Mouse (Mus musculus) myocyte (in vitro differentiated cells): ENCODE data around the gene Klk1b4. TPM values are rescaled to one million over a fixed set of nuclear protein-coding genes. Genes with fewer than 3 reads are reported as not detected.
"Not testable (repeated sequence)": the region's sequence is repeated elsewhere in the genome, so short reads cannot be mapped to it uniquely, and the experiment has no call there.

Experiments
- H3K27me3 ChIP-seq: one replicate; pipeline ENCODE4 v1.6.1; 2011; ENCODE audit not compliant: control insufficient read depth, insufficient read depth, insufficient read length
- H3K36me3 ChIP-seq: one replicate; pipeline ENCODE4 v1.6.1; 2011; ENCODE audit not compliant: control insufficient read depth, insufficient read depth
- H3K4me2 ChIP-seq: one replicate; pipeline ENCODE4 v1.6.1; 2011; ENCODE audit warnings: low read depth, control low read depth
- H3K4me3 ChIP-seq: one replicate; pipeline ENCODE4 v1.5.1; 2011; ENCODE audit warnings: mild to moderate bottlenecking, control low read depth, moderate library complexity
- H3K79me2 ChIP-seq: one replicate; pipeline ENCODE4 v1.6.1; 2011; ENCODE audit not compliant: control insufficient read depth, insufficient read depth
- H3ac ChIP-seq: one replicate; pipeline ENCODE4 v1.6.1; 2011; ENCODE audit not compliant: control insufficient read depth, insufficient read length
- CEBPB ChIP-seq: IDR thresholded peaks from 2 replicates; pipeline ENCODE4 v1.6.1; 2011; ENCODE audit warnings: mild to moderate bottlenecking, moderate library complexity; ENCODE audit not compliant: poor library complexity, insufficient read depth, severe bottlenecking
- E2F4 ChIP-seq: IDR thresholded peaks from one replicate; pipeline ENCODE4 v1.6.1; 2011; ENCODE audit warnings: mild to moderate bottlenecking, control low read depth, moderate library complexity; ENCODE audit not compliant: insufficient read depth
- MAX ChIP-seq: IDR thresholded peaks from one replicate; pipeline ENCODE4 v1.6.1; 2011; ENCODE audit warnings: low read depth, mild to moderate bottlenecking, control low read depth
- MYOD1 ChIP-seq, 3 experiments: IDR thresholded peaks; one replicate each; pipeline ENCODE4 v1.6.1; 2011; ENCODE audit warnings: control low read depth in 2 of 3, low read depth in 2 of 3, mild to moderate bottlenecking in 2 of 3, moderate library complexity in 1 of 3; ENCODE audit not compliant: insufficient read length in 2 of 3, control insufficient read depth in 1 of 3
- MYOG ChIP-seq, 3 experiments: IDR thresholded peaks; one replicate each; pipeline ENCODE4 v1.6.1; 2011; ENCODE audit warnings: control low read depth in 2 of 3, low read depth in 2 of 3, mild to moderate bottlenecking in 2 of 3; ENCODE audit not compliant: insufficient read length in 2 of 3, control insufficient read depth in 1 of 3, insufficient read depth in 1 of 3
- POLR2A ChIP-seq: IDR thresholded peaks from one replicate; pipeline ENCODE4 v1.6.1; 2011; ENCODE audit warnings: low read depth, mild to moderate bottlenecking, control low read depth, moderate library complexity; ENCODE audit not compliant: insufficient read length
- POLR2AphosphoS2 ChIP-seq: IDR thresholded peaks from one replicate; pipeline ENCODE4 v1.6.1; 2011; ENCODE audit warnings: low read depth, control low read depth; ENCODE audit not compliant: insufficient read length
- REST ChIP-seq: IDR thresholded peaks from one replicate; pipeline ENCODE4 v1.6.1; 2011; ENCODE audit warnings: mild to moderate bottlenecking, control low read depth, moderate library complexity; ENCODE audit not compliant: insufficient read depth, insufficient read length
- SRF ChIP-seq: IDR thresholded peaks from one replicate; pipeline ENCODE4 v1.6.1; 2011; ENCODE audit warnings: low read depth; ENCODE audit not compliant: control insufficient read depth, insufficient read length
- TCF12 ChIP-seq: IDR thresholded peaks from one replicate; pipeline ENCODE4 v1.6.1; 2011; ENCODE audit warnings: mild to moderate bottlenecking, control low read depth; ENCODE audit not compliant: poor library complexity, insufficient read depth, severe bottlenecking
- TCF3 ChIP-seq: IDR thresholded peaks from one replicate; pipeline ENCODE4 v1.6.1; 2011; ENCODE audit warnings: low read depth, control low read depth; ENCODE audit not compliant: insufficient read length
- USF1 ChIP-seq: IDR thresholded peaks from one replicate; pipeline ENCODE4 v1.6.1; 2011; ENCODE audit warnings: low read depth, mild to moderate bottlenecking, control low read depth, moderate library complexity
- polyA plus RNA-seq: library from polyadenylated mRNA; unstranded; fragments of >200 nt; fragmentation: generic; extraction: Trizol; gene quantifications from one replicate; pipeline ENCODE4 v1.2.1, GENCODE M21; 2012; ENCODE audit warnings: missing spikeins

Klk1b4 gene
- polyA plus RNA-seq, 1 experiment: not detected

DNA sequence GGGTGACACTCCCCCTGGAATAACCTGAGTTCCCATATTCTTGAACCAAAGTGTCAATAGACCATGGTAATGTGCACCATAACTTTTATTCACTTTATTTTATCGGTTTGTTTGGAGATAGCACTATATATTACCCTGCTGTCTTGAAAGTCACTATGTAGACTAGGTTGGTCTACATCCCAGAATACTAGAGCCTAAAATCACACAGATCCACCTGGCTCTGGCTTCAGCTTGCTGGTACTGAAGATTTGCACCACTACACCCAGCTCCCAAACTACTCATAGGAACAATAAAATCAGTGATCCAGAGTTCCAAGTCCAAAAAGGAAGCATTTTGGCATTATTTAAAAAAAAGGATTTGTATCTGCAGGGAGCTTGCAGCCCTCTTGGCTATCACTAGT, 8.4 kb downstream of the Klk1b4 start, which contains the start of gene Klk1b5:
Klk1b5 (plus strand) TSS at position 301 of the 400 bp plus-strand sequence.
- no peaks in the 10 kb centered on the region for H3K36me3 ChIP-seq
- no peak within 1 kb of the TSS for H3K4me3 ChIP-seq
- H3K79me2 ChIP-seq: no peaks in the 10 kb centered on the region
- peaks cover 7% of the 10 kb centered on the region for H3K27me3 ChIP-seq
- H3K4me2 ChIP-seq: no peak within 1 kb of the TSS
- H3ac ChIP-seq: no peak within 1 kb of the TSS
- TF ChIP-seq CEBPB (no peak), USF1 (no peak), POLR2AphosphoS2 (no peak), MYOD1 (IDR thresholded peaks at IDR 0.05; ENCODE audit: control insufficient read depth in 1 of 3, insufficient read length in 2 of 3, low read depth in 2 of 3) (no peak)

- H3K79me2 ChIP-seq, H3K36me3 ChIP-seq, H3K27me3 ChIP-seq, H3K4me2 ChIP-seq, H3K4me3 ChIP-seq, H3ac ChIP-seq: not testable (repeated sequence)
Measured at GRCm38 (mm10) chr7:44221601-44222000, 14.4 kb downstream of the Klk1b4 start.

DNA sequence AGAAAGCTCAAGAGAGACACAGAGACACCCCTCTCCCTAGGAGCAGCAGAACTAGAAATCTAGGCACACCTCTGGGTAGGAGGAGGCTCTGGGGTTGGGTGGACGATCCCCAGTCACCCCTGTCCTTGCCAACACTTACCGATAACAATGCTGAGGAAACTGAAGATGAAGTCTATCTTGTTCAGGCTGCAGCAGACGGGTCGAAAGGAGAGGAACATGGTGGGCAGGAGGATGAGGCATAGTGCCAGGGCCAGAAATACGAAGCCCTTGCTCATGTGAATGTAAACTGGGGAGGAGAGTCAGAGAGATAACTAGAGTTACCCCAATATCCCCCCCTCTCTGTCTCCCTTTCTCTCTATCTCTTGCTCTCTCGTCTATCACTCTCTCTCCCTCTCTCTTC, 15.1 kb downstream of the Klk1b4 start:
- not testable (repeated sequence) for H3K36me3 ChIP-seq

GRCm38 (mm10) chr7:44225076-44225475, 17.8 kb downstream of the Klk1b4 start, which contains the start of gene Klk1:
Gene Klk1, plus strand, starts transcription at chr7:44225360.
- peaks cover 33% of the 10 kb centered on the region for H3K27me3 ChIP-seq
- H3K4me3 ChIP-seq: no peak within 1 kb of the TSS
- H3K79me2 ChIP-seq: no peaks in the 10 kb centered on the region
- no peak within 1 kb of the TSS for H3ac ChIP-seq
- H3K36me3 ChIP-seq: no peaks in the 10 kb centered on the region
- H3K4me2 ChIP-seq: no peak within 1 kb of the TSS
- no peak for TF ChIP-seq SRF
- no peak for TF ChIP-seq MYOD1 (IDR thresholded peaks at IDR 0.05; ENCODE audit: control insufficient read depth in 1 of 3, insufficient read length in 2 of 3, low read depth in 2 of 3)
- TF ChIP-seq MYOG (IDR thresholded peaks at IDR 0.05; ENCODE audit: control insufficient read depth in 1 of 3, insufficient read depth in 1 of 3, insufficient read length in 2 of 3, low read depth in 2 of 3): no peak
- TF ChIP-seq MAX: no peak
- TF ChIP-seq E2F4: no peak
- no peak for TF ChIP-seq POLR2A
- TF ChIP-seq POLR2AphosphoS2: no peak
- TF ChIP-seq USF1: no peak
- no peak for TF ChIP-seq CEBPB

More for the DNA sequence above, 15.1 kb downstream of the Klk1b4 start:
- not testable (repeated sequence) for H3K4me3 ChIP-seq, H3K4me2 ChIP-seq, H3ac ChIP-seq, H3K79me2 ChIP-seq
- H3K27me3 ChIP-seq: peaks cover 12% of the 10 kb centered on the region

GRCm38 (mm10) chr7:44235909-44236308, 28.7 kb downstream of the Klk1b4 start, which contains the start of gene Gm36864:
Gene Gm36864, plus strand, starts transcription at chr7:44236177.
- no peak for TF ChIP-seq REST
- no peak for TF ChIP-seq TCF3
- TF ChIP-seq E2F4: no peak
- TF ChIP-seq SRF: no peak
- no peak for TF ChIP-seq USF1
- TF ChIP-seq CEBPB: no peak
- no peak for TF ChIP-seq MAX
- no peak for TF ChIP-seq POLR2AphosphoS2
- TF ChIP-seq MYOG (IDR thresholded peaks at IDR 0.05; ENCODE audit: control insufficient read depth in 1 of 3, insufficient read depth in 1 of 3, insufficient read length in 2 of 3, low read depth in 2 of 3): no peak
- no peak for TF ChIP-seq MYOD1 (IDR thresholded peaks at IDR 0.05; ENCODE audit: control insufficient read depth in 1 of 3, insufficient read length in 2 of 3, low read depth in 2 of 3)
- no peak for TF ChIP-seq TCF12
- TF ChIP-seq POLR2A: no peak
- Histone ChIP-seq H3K27me3 (peaks cover 30% of the 10 kb centered on the region), H3K79me2 (no peaks in the 10 kb centered on the region), H3K36me3 (no peaks in the 10 kb centered on the region), H3K4me3 (no peak within 1 kb of the TSS), H3K4me2 (no peak within 1 kb of the TSS), H3ac (no peak within 1 kb of the TSS)

- Histone ChIP-seq H3K4me2 (no peak overlapping the region), H3K79me2 (no peaks in the 10 kb centered on the region), H3K4me3 (no peak overlapping the region), H3ac (no peak overlapping the region), H3K27me3 (peaks cover 25% of the 10 kb centered on the region), H3K36me3 (no peaks in the 10 kb centered on the region)
- TF ChIP-seq POLR2A (no peak), SRF (no peak), TCF12 (no peak), CEBPB (no peak), USF1 (no peak), POLR2AphosphoS2 (no peak), TCF3 (no peak)
Measured at GRCm38 (mm10) chr7:44239913-44240312, 32.7 kb downstream of the Klk1b4 start.
